Mouse (Mus musculus): ENCODE measurements around the gene Cfap44.

DNA sequence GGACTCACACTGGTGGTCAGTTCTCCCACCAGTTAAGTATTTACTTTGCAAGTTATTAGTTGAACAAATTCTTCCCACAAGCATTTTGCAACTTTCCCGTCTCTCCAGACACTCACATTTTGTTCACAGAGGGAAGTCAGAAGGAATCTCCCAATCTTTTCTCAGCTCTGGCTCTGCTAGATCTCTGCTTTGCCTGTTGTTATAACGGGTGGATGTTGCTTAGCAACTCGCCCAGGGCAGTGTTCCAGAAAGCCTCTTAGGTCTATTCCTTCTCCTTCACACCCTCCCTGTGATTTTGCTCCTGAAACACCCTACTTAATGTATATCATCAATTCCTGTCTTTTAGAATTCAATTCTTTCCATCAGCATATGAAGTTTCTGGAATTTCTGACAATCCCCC, 28.9 kb downstream of the Cfap44 start:
- TF ChIP-seq CTCF (IDR thresholded peaks at IDR 0.05; ENCODE audit: extremely low read depth, insufficient read depth, low read length) = no peak
- no peak for TF ChIP-seq POLR2A (IDR thresholded peaks at IDR 0.05; ENCODE audit: extremely low read depth, insufficient read depth, low read length)
